Comparison of ENCODE assay signal across 8 mouse cellular contexts in the genomic region with DNA sequence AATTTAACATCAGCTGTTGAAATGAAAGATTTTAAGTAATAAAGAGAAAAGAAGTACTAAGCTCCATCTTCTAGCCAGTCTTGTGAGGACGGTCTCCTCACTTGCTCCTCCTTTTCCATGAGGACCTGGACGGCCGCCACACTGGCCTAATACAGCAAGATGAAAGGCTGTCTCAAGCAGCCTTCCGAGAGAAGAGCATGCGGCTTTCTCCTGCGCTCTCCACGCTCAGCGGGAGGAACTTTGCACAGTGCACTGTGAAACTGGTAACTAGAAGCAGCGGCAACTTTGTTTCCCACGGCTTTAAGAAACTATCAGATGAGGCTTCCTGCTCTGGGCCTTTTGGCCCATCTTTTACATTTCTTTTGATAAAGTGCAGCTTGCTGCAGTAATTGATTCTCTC. TPM values are rescaled to one million over a fixed set of nuclear protein-coding genes. Genes with fewer than 3 reads are reported as not detected.
A peak's percentile ranks its signal among the peaks of the same experiment; 100 is the strongest.
DNase-seq lines count a peak whose midpoint lies in the region; ATAC-seq and TF ChIP-seq lines count a peak whose summit lies in the region.

No protein-coding gene starts in this region.

- H3K27ac ChIP-seq in forebrain, embryonic 11.5 days (ENCODE audit: low read depth, low read length): peak overlapping the region; percentile 20; the same call in 1 of the 2 replicates
- 0 out of 2 replicates have a peak overlapping the region, but pooled peaks have one; percentile 4 for H3K27ac ChIP-seq in hindbrain, postnatal 0 days

- H3K9me3 ChIP-seq in forebrain, embryonic 11.5 days (ENCODE audit: control insufficient read depth, low read length): no peaks in the 10 kb centered on the region
- no peaks in the 10 kb centered on the region for H3K9me3 ChIP-seq in hindbrain, postnatal 0 days (ENCODE audit: low read length)

- no peak overlapping the region for H3K4me3 ChIP-seq in forebrain, embryonic 11.5 days (ENCODE audit: low read depth, low read length)
- H3K4me3 ChIP-seq in hindbrain, postnatal 0 days (ENCODE audit: low read length): 0 out of 2 replicates have a peak overlapping the region, but pooled peaks have one; percentile 1

- peak; percentile 42; the same call in 1 of the 2 replicates for ATAC-seq in forebrain, embryonic 11.5 days (replicated peaks; ENCODE audit: low FRiP score)
- peak; percentile 49; the same call in 1 of the 2 replicates for ATAC-seq in hindbrain, postnatal 0 days
- no peak for ATAC-seq in monocyte, adult 5-6 weeks (replicated peaks; ENCODE audit: insufficient number of reproducible peaks, low FRiP score, low TSS enrichment, poor library complexity, severe bottlenecking)

- H3K27me3 ChIP-seq in forebrain, embryonic 11.5 days (ENCODE audit: control insufficient read depth, insufficient read depth, low read length): no peaks in the 10 kb centered on the region
- H3K27me3 ChIP-seq in hindbrain, postnatal 0 days (ENCODE audit: insufficient read depth, low read length): no peaks in the 10 kb centered on the region

- 2% methylated on average over 10 of the region's 10 CpGs for WGBS in forebrain, embryonic 11.5 days
- WGBS in hindbrain, postnatal 0 days: 4% methylated on average over 10 of the region's 10 CpGs

- H3K36me3 ChIP-seq in forebrain, embryonic 11.5 days (ENCODE audit: control insufficient read depth, insufficient read depth, low read length): no peaks in the 10 kb centered on the region
- H3K36me3 ChIP-seq in hindbrain, postnatal 0 days (ENCODE audit: insufficient read depth, low read length): no peaks in the 10 kb centered on the region

- peak overlapping the region; percentile 1; the same call in 1 of the 2 replicates for H3K9ac ChIP-seq in forebrain, embryonic 11.5 days (ENCODE audit: low read length)
- H3K9ac ChIP-seq in hindbrain, postnatal 0 days (replicated peaks; ENCODE audit: low read length): no peak overlapping the region

- H3K4me2 ChIP-seq in forebrain, embryonic 11.5 days (ENCODE audit: low read depth, low read length, severe bottlenecking): no peak overlapping the region
- peak overlapping the region; percentile 39 for H3K4me2 ChIP-seq in hindbrain, postnatal 0 days (ENCODE audit: low read depth, low read length)

- TF ChIP-seq CTCF in hindbrain, postnatal 0 days (IDR thresholded peaks at IDR 0.05; ENCODE audit: low read depth): no peak

- DNase-seq in right cerebral cortex, postnatal 4 days: peak; percentile 29
- no peak for DNase-seq in right cerebral cortex, adult 18-20 months
- DNase-seq in forebrain, embryonic 11.5 days (ENCODE audit: low spot score): peak; percentile 62
- peak; percentile 70 for DNase-seq in hindbrain, postnatal 0 days (ENCODE audit: low spot score)
- peak; percentile 3 for DNase-seq in lung, postnatal 36 days
- no peak for DNase-seq in spleen, postnatal 4 days (ENCODE audit: low spot score in 2 of 2)
- DNase-seq in urinary bladder, adult 2 months (ENCODE audit: low spot score): no peak

- H3K4me1 ChIP-seq in forebrain, embryonic 11.5 days (replicated peaks; ENCODE audit: control insufficient read depth, insufficient read depth, low read length): peaks cover 7% of the 10 kb centered on the region
- no peaks in the 10 kb centered on the region for H3K4me1 ChIP-seq in hindbrain, postnatal 0 days (ENCODE audit: insufficient read depth, low read length)

RNA-seq across cellular contexts. Expression of a gene that starts 34.7 kb away (rescaled TPM):
- 18.6 and 19.4 TPM in 2 replicates for polyA plus RNA-seq in forebrain, embryonic 11.5 days (2014; fragmentation: Nextera tagmentation; extraction: Ambion mirVana)
- total RNA-seq in hindbrain, postnatal 0 days (2014; rRNA removed): 4.1 and 10.2 TPM in 2 replicates
- 7.6 and 7.7 TPM in 2 replicates for polyA plus RNA-seq in hindbrain, postnatal 0 days (2015; fragmentation: Nextera tagmentation; extraction: Ambion mirVana)
- total RNA-seq in monocyte, adult 5-6 weeks (2017): 0.85 to 4.8 TPM (median 0.95 TPM) in 3 replicates
- 4.2 TPM in 2 replicates for polyA plus RNA-seq in urinary bladder, adult 2 months (2012; rRNA removed)

Comparison
In these comparisons a context has a peak if more than half of its experiments do, and no peak if none do; other contexts are left out.
1. DNase-seq: peak in right cerebral cortex, postnatal 4 days (single experiment), forebrain, embryonic 11.5 days (single experiment), hindbrain, postnatal 0 days (single experiment) and lung, postnatal 36 days (single experiment); none in right cerebral cortex, adult 18-20 months (single experiment), spleen, postnatal 4 days (0 of 2) and urinary bladder, adult 2 months (single experiment).